Mouse (Mus musculus) heart, embryonic 13.5 days (tissue): ENCODE measurements at regions not wholly inside any gene's neighbourhood (a gene's known extent, or its start where the extent isn't known, plus 50 kb on each side); places are given as distances from the start of the nearest gene placed in this dataset.

Experiments used
- ATAC-seq: fragments of 200-750 bp; cut with Nextera tagmentation; 2 replicates; pipeline ENCODE4 v1.8.0; 2017; ENCODE audit warnings: moderate TSS enrichment; ENCODE audit not compliant: insufficient number of reproducible peaks, low FRiP score, low TSS enrichment; ENCODE audit errors: extremely low read depth
- H3K27ac ChIP-seq: fragments of 300-500 bp; sonication (generic); replicated peaks from 2 replicates; pipeline ENCODE4 v1.5.1; 2015; ENCODE audit warnings: moderate library complexity, mild to moderate bottlenecking, inconsistent platforms
- H3K27me3 ChIP-seq: fragments of 300-500 bp; sonication (generic); replicated peaks from 2 replicates; pipeline ENCODE4 v1.6.1; 2015; ENCODE audit warnings: mild to moderate bottlenecking, inconsistent platforms
- H3K36me3 ChIP-seq: fragments of 300-500 bp; sonication (generic); 2 replicates; pipeline ENCODE4 v1.6.1; 2015; ENCODE audit warnings: mild to moderate bottlenecking, inconsistent platforms
- H3K4me1 ChIP-seq: fragments of 300-500 bp; sonication (generic); 2 replicates; pipeline ENCODE4 v1.6.1; 2015; ENCODE audit warnings: inconsistent platforms
- H3K4me2 ChIP-seq: fragments of 300-500 bp; sonication (generic); 2 replicates; pipeline ENCODE4 v1.6.1; 2015; ENCODE audit warnings: inconsistent platforms, mild to moderate bottlenecking, moderate library complexity
- H3K4me3 ChIP-seq: fragments of 300-500 bp; sonication (generic); 2 replicates; pipeline ENCODE4 v1.5.1; 2015; ENCODE audit warnings: moderate library complexity, mild to moderate bottlenecking, inconsistent platforms
- H3K9ac ChIP-seq: fragments of 300-500 bp; sonication (generic); 2 replicates; pipeline ENCODE4 v1.6.1; 2015; ENCODE audit warnings: inconsistent platforms, mild to moderate bottlenecking, moderate library complexity
- H3K9me3 ChIP-seq: fragments of 300-500 bp; sonication (generic); 2 replicates; pipeline ENCODE4 v1.6.1; 2016; ENCODE audit warnings: inconsistent platforms
- WGBS: fragments of 180-500 bp; shearing (Covaris S2); methylation state at CpG from one replicate; pipeline ENCODE4 v1.1.7; 2015; ENCODE audit warnings: mixed read lengths; 5-methylcytosine and 5-hydroxymethylcytosine counted together

DNA sequence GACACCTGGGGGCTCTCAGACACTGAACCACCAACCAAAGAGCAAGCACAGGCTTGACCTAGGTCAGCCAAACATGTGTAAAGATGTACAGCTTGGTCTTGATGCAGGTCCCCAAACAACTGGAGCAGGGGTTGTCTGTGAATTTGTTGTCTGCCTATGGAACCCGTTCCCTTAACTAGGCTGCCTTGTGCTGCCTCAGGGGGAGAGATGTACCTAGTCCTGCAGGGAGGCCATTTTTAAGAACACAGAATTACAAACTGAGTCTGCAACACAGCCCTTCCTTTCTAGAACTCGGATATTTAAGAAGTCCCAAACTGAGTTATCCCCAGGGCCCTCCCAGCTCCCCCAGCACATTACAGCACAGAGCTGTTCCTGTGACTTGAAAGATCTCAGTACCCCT, 57.5 kb upstream of the Lama4 start:
- no peak for ATAC-seq
- no peaks in the 10 kb centered on the region for H3K9me3 ChIP-seq
- no peaks in the 10 kb centered on the region for H3K27me3 ChIP-seq
- H3K4me3 ChIP-seq, result no peak overlapping the region
- H3K27ac ChIP-seq, result peak overlapping the region; percentile 72
- 68% methylated on average over 2 of the region's 2 CpGs for WGBS
- 0 out of 2 replicates have a peak overlapping the region, but pooled peaks have one; percentile 9 for H3K9ac ChIP-seq
- peak overlapping the region; percentile 45 for H3K4me2 ChIP-seq
- no peaks in the 10 kb centered on the region for H3K36me3 ChIP-seq
- peaks cover 14% of the 10 kb centered on the region for H3K4me1 ChIP-seq

DNA sequence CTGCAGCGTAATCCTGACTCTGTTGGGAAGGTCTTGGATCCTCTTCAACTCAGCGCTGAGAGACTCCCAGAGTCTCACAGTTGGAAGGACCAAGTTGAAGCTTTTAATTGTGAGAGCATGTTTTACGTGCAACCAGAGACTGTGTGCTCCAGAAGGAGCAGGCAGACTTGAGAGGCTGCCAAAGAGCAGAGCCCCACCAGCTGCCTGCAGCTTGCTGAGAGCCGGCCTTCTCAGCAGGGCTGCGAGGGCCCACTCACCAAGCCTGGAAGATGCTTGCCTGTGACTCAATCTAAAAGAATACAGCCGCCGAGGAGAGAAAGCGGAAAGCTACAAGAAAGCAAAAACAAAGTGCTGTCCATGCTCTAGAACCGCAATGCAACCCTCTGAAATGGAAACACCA, 57.0 kb upstream of the Lama4 start:
- 19% methylated on average over 9 of the region's 9 CpGs for WGBS
- Histone ChIP-seq H3K4me1 (peaks cover 14% of the 10 kb centered on the region), H3K27ac (peak overlapping the region; percentile 72), H3K27me3 (no peaks in the 10 kb centered on the region), H3K36me3 (no peaks in the 10 kb centered on the region), H3K9me3 (no peaks in the 10 kb centered on the region), H3K4me3 (0 out of 2 replicates have a peak overlapping the region, but pooled peaks have one; percentile 10), H3K4me2 (peak overlapping the region; percentile 45), H3K9ac (peak overlapping the region; percentile 47; the same call in 1 of the 2 replicates)
- peak; percentile 71; the same call in 1 of the 2 replicates for ATAC-seq

DNA sequence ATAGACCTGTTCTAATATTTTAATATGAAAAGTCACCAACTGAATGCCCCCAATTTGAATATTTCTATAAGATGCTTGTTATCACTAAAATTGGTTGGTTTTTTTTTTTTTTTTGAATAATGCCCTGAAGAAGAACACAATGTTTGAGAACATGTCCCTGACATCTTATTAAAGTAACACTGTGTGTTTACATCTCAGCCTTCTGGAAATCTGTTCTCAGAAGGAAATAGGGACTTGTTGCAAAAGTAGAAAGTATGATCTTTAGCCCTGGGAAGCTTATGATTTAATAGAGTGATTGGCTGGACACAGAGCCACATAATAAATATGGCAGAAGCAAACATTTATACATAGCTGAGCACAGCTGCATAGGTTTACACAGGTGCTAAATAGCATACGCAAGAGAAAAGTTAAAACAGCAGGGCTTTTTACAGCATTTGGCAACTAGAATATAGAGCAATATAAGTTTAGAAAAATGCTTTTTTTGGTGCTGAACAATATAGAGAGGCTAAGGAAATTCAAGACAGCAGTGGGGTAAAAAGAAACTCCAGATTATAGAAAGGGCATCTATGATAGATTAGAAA, 56.1 kb upstream of the Lama4 start:
- no peak overlapping the region for H3K9ac ChIP-seq
- H3K27me3 ChIP-seq, result no peaks in the 10 kb centered on the region
- peak overlapping the region; percentile 72; the same call in 1 of the 2 replicates for H3K27ac ChIP-seq
- H3K4me2 ChIP-seq, result no peak overlapping the region
- H3K4me3 ChIP-seq, result no peak overlapping the region
- ATAC-seq, result no peak
- H3K9me3 ChIP-seq, result no peaks in the 10 kb centered on the region
- H3K36me3 ChIP-seq, result no peaks in the 10 kb centered on the region
- H3K4me1 ChIP-seq, result peaks cover 17% of the 10 kb centered on the region
- 85% methylated on average over 1 of the region's 1 CpGs for WGBS

DNA sequence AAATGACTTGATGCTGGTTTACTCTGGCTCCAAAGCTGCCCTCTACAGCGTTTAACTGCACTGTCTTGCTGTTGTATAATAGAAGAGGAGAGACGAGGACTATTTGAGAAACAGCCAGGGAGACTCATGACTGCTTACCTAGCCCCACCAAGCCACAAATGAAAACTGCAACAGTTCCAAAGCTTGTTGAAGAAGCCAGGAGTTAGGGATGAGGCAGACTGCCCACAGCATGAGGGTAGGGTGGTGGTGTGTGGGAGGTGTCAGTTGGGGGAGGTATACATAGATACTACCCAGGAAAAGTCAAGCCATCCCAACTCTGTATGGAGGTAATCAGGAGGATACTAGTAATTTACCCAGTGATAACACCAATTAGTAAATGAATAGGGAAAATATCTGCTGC, 55.5 kb upstream of the Lama4 start:
- 78% methylated on average over 2 of the region's 2 CpGs for WGBS
- no peaks in the 10 kb centered on the region for H3K27me3 ChIP-seq
- H3K9me3 ChIP-seq, result no peaks in the 10 kb centered on the region
- ATAC-seq, result no peak
- H3K27ac ChIP-seq, result no peak overlapping the region
- H3K9ac ChIP-seq, result no peak overlapping the region
- H3K4me1 ChIP-seq, result peaks cover 17% of the 10 kb centered on the region
- H3K36me3 ChIP-seq, result no peaks in the 10 kb centered on the region
- no peak overlapping the region for H3K4me3 ChIP-seq
- no peak overlapping the region for H3K4me2 ChIP-seq

DNA sequence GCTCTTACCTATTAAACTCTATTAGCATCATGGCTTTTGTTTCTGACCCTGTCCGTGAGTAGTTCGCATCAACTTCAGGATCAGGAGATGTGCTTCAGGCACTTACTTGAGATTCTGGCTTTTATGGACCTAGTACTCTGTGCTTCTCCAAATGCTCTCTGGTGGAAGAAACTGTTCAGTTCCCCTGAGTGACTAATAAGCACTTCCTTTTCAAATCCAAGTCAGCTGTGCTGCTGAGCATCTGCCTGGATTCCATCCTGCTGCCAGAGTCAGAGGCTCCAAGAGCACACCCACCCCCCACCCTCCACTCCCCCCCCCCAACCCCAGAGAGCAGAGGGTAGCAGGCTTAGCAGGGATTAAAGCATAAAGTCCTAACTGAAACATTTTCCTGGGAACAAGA, 52.3 kb upstream of the Lama4 start:
- ATAC-seq, result no peak
- Histone ChIP-seq H3K27ac (no peak overlapping the region), H3K27me3 (no peaks in the 10 kb centered on the region), H3K9ac (no peak overlapping the region), H3K4me1 (peaks cover 17% of the 10 kb centered on the region), H3K9me3 (no peaks in the 10 kb centered on the region), H3K4me2 (no peak overlapping the region), H3K4me3 (no peak overlapping the region), H3K36me3 (no peaks in the 10 kb centered on the region)
- 79% methylated on average over 2 of the region's 2 CpGs for WGBS
